Mouse (Mus musculus): ENCODE measurements at regions not wholly inside any gene's neighbourhood (a gene's known extent, or its start where the extent isn't known, plus 50 kb on each side); places are given as distances from the start of the nearest gene placed in this dataset.

GRCm38 (mm10) chr9:83248164-83248730, 101.8 kb upstream of the Hmgn3 start:
- TF ChIP-seq CTCF (IDR thresholded peaks at IDR 0.05; ENCODE audit: low read depth), result no peak
- no peak for TF ChIP-seq EP300 (optimal IDR thresholded peaks at IDR 0.05)

Data from stomach, postnatal 0 days (tissue).